Mouse (Mus musculus): Measurements from ENCODE around the gene Clic4. TPM values are rescaled to one million over a fixed set of nuclear protein-coding genes. Genes with fewer than 3 reads are reported as not detected.
A peak's percentile ranks its signal among the peaks of the same experiment; 100 is the strongest.

The Clic4 gene
- total RNA-seq, 2 experiments from 2014 or later, result 16.9 to 33.9 TPM

GRCm38 (mm10) chr4:135238706-135239510 lies 33.7 kb downstream of the Clic4 start:
- intact Hi-C loops (cut with DNase I), result no loop called here
- no peak for DNase-seq
- Histone ChIP-seq H3K4me3 (peak overlapping the region; percentile 42), H3K27ac (peak overlapping the region; percentile 20; the same call in 1 of the 2 replicates)
- TF ChIP-seq CTCF (IDR thresholded peaks at IDR 0.05), result no peak

- no peak overlapping the region for H3K4me3 ChIP-seq
- intact Hi-C loops (cut with DNase I), result no loop called here
- no peak for DNase-seq
- H3K27ac ChIP-seq, result 0 out of 2 replicates have a peak overlapping the region, but pooled peaks have one; percentile 4
- TF ChIP-seq CTCF (IDR thresholded peaks at IDR 0.05), result no peak
Observed at GRCm38 (mm10) chr4:135236658-135237057, 36.0 kb downstream of the Clic4 start.

DNA sequence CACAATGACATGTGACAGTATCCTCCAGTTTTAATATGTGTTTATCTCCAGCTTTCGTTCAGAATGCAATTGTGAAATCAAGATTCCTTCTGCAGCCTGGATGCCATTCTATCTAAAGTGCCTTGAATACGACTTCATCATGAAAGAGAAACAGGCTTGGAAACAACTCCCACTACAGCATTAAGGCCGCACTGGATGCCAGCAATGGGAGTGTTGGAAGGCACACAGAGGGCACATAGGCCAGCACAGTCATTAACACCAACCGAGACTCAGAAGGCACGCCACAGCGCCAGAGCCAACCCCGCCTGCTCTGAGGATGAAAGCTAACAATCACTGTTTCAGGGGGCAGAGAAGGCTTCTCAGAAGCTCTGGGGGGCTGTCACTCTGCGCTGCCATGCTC lies 37.1 kb downstream of the Clic4 start:
- DNase-seq, result peak; percentile 74
- intact Hi-C loops (cut with DNase I), result no loop called here

DNA sequence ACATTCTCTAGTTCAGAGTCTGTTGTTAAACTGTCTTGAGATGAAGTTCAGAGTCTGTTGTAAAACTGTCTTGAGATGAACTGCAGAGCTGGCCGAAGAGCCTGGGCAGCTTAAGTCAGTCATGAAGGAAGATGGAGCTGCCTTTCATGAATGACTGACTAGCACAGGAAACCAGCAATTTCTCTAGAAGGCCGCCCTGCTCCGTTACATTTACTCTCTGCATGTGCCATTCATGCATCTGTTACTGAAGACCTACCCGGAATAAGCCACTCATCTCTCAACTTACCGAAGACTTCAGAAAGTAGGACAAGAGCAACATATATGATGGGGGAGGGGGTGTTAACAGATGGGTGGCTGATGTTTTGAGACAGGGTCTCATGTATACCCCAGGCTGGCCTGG lies 40.1 kb downstream of the Clic4 start:
- intact Hi-C loops (cut with DNase I), result no loop called here
- no peak for DNase-seq
- no peak for TF ChIP-seq CTCF (IDR thresholded peaks at IDR 0.05)
- Histone ChIP-seq H3K27ac (no peak overlapping the region), H3K4me3 (no peak overlapping the region)

More for the DNA sequence above, 37.1 kb downstream of the Clic4 start:
- H3K27ac ChIP-seq, result peak overlapping the region; percentile 3
- no peak overlapping the region; the same call in 1 of the 2 replicates for H3K4me3 ChIP-seq
- TF ChIP-seq CTCF (IDR thresholded peaks at IDR 0.05), result no peak

DNA sequence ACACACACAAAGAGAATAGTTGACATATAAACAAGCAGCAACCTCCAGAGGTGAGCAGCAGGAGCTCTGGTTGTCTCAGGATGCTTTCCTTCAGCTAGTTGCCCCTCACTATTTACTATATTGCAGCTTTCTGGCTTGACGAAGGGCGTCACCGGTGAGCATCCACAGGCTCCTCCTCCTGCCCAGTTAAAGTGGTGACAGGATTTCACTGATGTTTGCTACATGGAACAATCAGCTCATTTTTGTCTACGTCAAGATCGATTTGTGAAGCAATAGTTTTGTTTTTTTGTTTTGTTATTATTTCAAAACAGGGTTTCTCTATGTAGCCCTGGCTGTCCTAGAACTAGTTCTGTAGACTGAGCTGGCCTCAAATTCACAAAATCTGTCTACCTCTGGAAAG lies 41.1 kb downstream of the Clic4 start:
- DNase-seq, result no peak
- intact Hi-C loops (cut with DNase I), result no loop called here
- no peak overlapping the region for H3K4me3 ChIP-seq
- no peak for TF ChIP-seq CTCF (IDR thresholded peaks at IDR 0.05)
- H3K27ac ChIP-seq, result no peak overlapping the region

- Histone ChIP-seq H3K4me3 (no peak overlapping the region), H3K27ac (no peak overlapping the region)
- intact Hi-C loops (cut with DNase I), result no loop called here
- no peak for DNase-seq
- TF ChIP-seq CTCF (IDR thresholded peaks at IDR 0.05), result no peak
Observed at GRCm38 (mm10) chr4:135231136-135231535, 41.5 kb downstream of the Clic4 start.

DNA sequence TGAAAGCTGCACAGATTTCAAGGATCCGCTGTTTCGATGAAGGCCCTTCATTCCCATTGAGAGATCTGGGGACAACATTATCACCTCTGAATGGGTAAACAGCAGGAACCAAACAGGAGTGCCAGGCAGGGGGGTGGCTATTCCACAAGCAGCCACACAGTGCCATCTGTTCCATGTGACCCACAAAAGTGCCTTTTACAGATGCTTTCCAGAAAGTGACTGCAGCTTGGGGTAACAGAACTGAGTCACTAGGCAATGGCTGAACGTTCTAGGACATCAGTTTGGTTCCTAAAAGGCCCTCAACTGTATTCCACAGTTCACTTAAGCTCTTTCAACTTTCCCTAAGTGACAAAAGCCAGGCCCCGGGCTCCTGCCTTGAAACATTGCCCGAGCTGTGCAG lies 42.0 kb downstream of the Clic4 start:
- Histone ChIP-seq H3K4me3 (no peak overlapping the region), H3K27ac (no peak overlapping the region)
- no peak for TF ChIP-seq CTCF (IDR thresholded peaks at IDR 0.05)
- intact Hi-C loops (cut with DNase I), result no loop called here
- no peak for DNase-seq

DNA sequence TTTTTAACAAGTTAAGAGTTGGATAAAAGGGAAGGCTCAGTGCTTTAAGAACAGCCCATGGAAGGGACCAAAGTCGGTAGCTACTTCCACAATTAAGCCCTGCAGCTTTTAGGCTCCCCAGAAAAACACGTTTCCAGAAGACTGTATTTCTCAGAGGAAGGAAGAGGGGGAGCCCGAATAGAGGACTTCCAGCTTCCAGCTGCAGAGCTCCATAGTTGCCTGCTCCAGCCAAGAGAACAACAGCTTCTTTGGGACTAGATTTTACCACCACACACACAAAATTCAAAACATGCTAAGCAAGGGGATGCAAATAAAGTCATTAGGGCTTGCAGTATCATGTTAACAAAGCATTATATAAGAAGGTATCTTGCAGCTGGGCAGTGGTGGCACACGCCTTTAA lies 42.7 kb downstream of the Clic4 start:
- Histone ChIP-seq H3K27ac (no peak overlapping the region), H3K4me3 (no peak overlapping the region)
- intact Hi-C loops (cut with DNase I), result no loop called here
- DNase-seq, result no peak
- TF ChIP-seq CTCF (IDR thresholded peaks at IDR 0.05), result no peak

DNA sequence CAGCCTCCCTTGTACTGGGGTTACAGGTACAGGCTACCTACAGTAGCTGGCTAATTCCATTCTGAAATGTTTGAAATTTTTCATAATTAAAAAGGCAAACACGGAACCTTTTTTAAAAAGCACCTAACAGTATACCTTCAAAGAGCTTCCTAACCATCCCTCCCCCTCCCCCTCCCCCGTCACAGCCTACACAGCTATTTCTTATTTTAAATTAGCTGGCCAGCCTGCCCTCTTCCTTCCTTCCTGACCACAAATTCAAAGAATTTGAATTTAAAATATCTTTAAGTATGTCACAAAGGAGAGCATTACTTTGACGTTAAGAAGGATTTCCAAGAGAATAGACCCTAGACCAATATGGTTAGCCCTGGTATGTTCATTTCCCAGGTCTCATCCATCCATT lies 44.5 kb downstream of the Clic4 start:
- no peak for TF ChIP-seq CTCF (IDR thresholded peaks at IDR 0.05)
- no peak for DNase-seq
- no peak overlapping the region for H3K27ac ChIP-seq
- H3K4me3 ChIP-seq, result no peak overlapping the region
- intact Hi-C loops (cut with DNase I), result no loop called here

GRCm38 (mm10) chr4:135226008-135226667 lies 46.5 kb downstream of the Clic4 start:
- no peak for DNase-seq
- no peak for TF ChIP-seq CTCF (IDR thresholded peaks at IDR 0.05)
- intact Hi-C loops (cut with DNase I), result no loop called here
- Histone ChIP-seq H3K27ac (no peak overlapping the region), H3K4me3 (no peak overlapping the region)

DNA sequence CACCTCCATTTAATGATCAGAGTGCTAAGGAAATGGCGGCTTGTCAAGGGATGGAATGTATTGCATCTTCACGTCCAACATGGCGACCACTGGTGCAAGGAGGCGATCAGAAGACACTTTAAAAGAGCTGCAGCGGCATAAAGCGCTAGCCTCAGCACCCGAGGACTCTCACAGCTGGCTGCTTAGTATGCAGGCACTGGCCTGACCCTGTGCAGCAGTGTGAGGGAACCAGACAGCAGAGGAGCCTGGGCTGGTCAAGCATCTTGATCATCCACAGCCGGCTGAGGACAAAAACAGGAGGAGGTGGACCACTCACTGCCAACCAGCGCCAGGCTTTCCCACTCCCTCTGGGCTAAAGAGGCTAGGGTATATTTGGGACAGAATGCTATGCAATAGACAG lies 48.8 kb downstream of the Clic4 start:
- Histone ChIP-seq H3K27ac (no peak overlapping the region), H3K4me3 (no peak overlapping the region)
- TF ChIP-seq CTCF (IDR thresholded peaks at IDR 0.05), result no peak
- DNase-seq, result no peak
- intact Hi-C loops (cut with DNase I), result loop anchor here (5.0 kb wide), 1 partner anchor 43 kb away; no protein-coding TSS in a partner anchor

DNA sequence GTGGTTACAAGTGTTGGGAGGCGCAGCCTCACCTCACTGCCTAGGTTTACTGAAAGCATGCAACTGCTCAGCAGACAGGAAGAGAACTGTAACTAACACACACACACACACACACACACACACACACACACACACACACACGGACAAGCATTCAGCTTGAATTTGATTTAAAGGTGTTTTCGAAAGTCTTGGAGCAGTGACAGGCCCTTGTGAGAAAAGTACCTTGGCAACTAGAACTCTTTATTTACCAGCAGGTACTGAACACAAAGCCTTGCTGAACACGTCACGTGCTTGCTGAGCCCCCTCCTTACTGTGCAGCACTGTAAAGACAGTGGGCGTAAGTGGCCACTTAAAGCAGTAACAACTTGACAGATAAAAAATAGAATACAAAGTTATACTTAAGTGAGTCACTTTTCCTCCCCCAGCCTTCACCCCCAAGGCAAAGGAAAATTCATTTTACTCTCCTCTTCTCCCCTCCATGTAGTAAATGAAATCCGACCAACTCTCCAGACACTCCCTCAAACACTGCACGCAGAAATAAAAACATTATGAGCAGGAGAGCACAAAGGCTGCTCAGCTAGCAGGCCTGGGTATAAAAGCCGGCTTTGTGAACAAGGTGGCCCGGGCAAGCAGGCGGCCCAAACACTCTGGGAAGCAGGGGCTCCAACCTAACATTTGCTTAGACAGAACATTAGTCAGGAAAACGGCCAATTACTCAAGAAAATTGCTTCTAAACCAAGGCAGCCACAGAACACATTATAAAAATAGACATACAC lies 50.8 kb downstream of the Clic4 start:
- no peak for DNase-seq
- H3K27ac ChIP-seq, result no peak overlapping the region
- intact Hi-C loops (cut with DNase I), result loop anchor here (5.0 kb wide), 1 partner anchor 45 kb away; no protein-coding TSS in a partner anchor

GRCm38 (mm10) chr4:135220641-135221040 lies 52.0 kb downstream of the Clic4 start:
- no peak overlapping the region for H3K4me3 ChIP-seq
- no peak for DNase-seq
- no peak for TF ChIP-seq CTCF (IDR thresholded peaks at IDR 0.05)
- H3K27ac ChIP-seq, result no peak overlapping the region
- intact Hi-C loops (cut with DNase I), result loop anchor here (5.0 kb wide), 1 partner anchor 47 kb away; no protein-coding TSS in a partner anchor

More for the DNA sequence above, 50.8 kb downstream of the Clic4 start:
- TF ChIP-seq CTCF (IDR thresholded peaks at IDR 0.05), result no peak
- H3K4me3 ChIP-seq, result no peak overlapping the region
